Mouse (Mus musculus): Measurements from ENCODE around the gene Car5a. TPM values are rescaled to one million over a fixed set of nuclear protein-coding genes. Genes with fewer than 3 reads are reported as not detected.
A peak's percentile ranks its signal among the peaks of the same experiment; 100 is the strongest.

Gene Car5a
- total and polyA plus RNA-seq, 3 experiments: not detected

GRCm38 (mm10) chr8:121889810-121890785, 54.6 kb downstream of the Car5a start:
- intact Hi-C loops (cut with DNase I): no loop called here
- TF ChIP-seq CTCF (IDR thresholded peaks at IDR 0.05): no peak
- TF ChIP-seq POLR2A (IDR thresholded peaks at IDR 0.05; ENCODE audit: insufficient read depth, low read depth, low read length): no peak
- TF ChIP-seq EP300 (IDR thresholded peaks at IDR 0.05; ENCODE audit: insufficient read depth, low read depth, low read length): no peak
- DNase-seq: peak in 1 of 2 experiments; percentile 28
- Histone ChIP-seq H3K4me1 (ENCODE audit: control insufficient read depth, insufficient read depth, low read length) (peaks cover 2% of the 10 kb centered on the region; the same call in 1 of the 2 replicates), H3K27me3 (ENCODE audit: control insufficient read depth, insufficient read depth, low read length) (no peaks in the 10 kb centered on the region), H3K9ac (ENCODE audit: low read depth, low read length) (no peak overlapping the region), H3K36me3 (ENCODE audit: control insufficient read depth, insufficient read depth, low read length) (no peaks in the 10 kb centered on the region), H3K79me2 (replicated peaks; ENCODE audit: control insufficient read depth, insufficient read depth, low read length) (no peaks in the 10 kb centered on the region), H3K27ac (no peak overlapping the region), H3K4me3 (no peak overlapping the region)
- 66% methylated on average over 15 of the region's 15 CpGs for WGBS

GRCm38 (mm10) chr8:121889317-121889716, 55.4 kb downstream of the Car5a start:
- WGBS: 83% methylated on average over 1 of the region's 1 CpGs
- H3K4me1 ChIP-seq (ENCODE audit: control insufficient read depth, insufficient read depth, low read length): peaks cover 2% of the 10 kb centered on the region; the same call in 1 of the 2 replicates
- no peak for TF ChIP-seq POLR2A (IDR thresholded peaks at IDR 0.05; ENCODE audit: insufficient read depth, low read depth, low read length)
- TF ChIP-seq CTCF (IDR thresholded peaks at IDR 0.05): no peak
- no peak for TF ChIP-seq EP300 (IDR thresholded peaks at IDR 0.05; ENCODE audit: insufficient read depth, low read depth, low read length)
- intact Hi-C loops (cut with DNase I): no loop called here
- H3K27me3 ChIP-seq (ENCODE audit: control insufficient read depth, insufficient read depth, low read length): no peaks in the 10 kb centered on the region
- H3K27ac ChIP-seq: no peak overlapping the region
- no peak overlapping the region for H3K4me3 ChIP-seq
- no peak overlapping the region for H3K9ac ChIP-seq (ENCODE audit: low read depth, low read length)
- H3K36me3 ChIP-seq (ENCODE audit: control insufficient read depth, insufficient read depth, low read length): no peaks in the 10 kb centered on the region
- DNase-seq: no peak
- H3K79me2 ChIP-seq (replicated peaks; ENCODE audit: control insufficient read depth, insufficient read depth, low read length): no peaks in the 10 kb centered on the region

- WGBS: 83% methylated on average over 1 of the region's 1 CpGs
- intact Hi-C loops (cut with DNase I): no loop called here
- no peak for TF ChIP-seq EP300 (IDR thresholded peaks at IDR 0.05; ENCODE audit: insufficient read depth, low read depth, low read length)
- TF ChIP-seq POLR2A (IDR thresholded peaks at IDR 0.05; ENCODE audit: insufficient read depth, low read depth, low read length): no peak
- no peak for TF ChIP-seq CTCF (IDR thresholded peaks at IDR 0.05)
- Histone ChIP-seq H3K27me3 (ENCODE audit: control insufficient read depth, insufficient read depth, low read length) (no peaks in the 10 kb centered on the region), H3K4me3 (no peak overlapping the region), H3K27ac (no peak overlapping the region), H3K9ac (ENCODE audit: low read depth, low read length) (no peak overlapping the region), H3K36me3 (ENCODE audit: control insufficient read depth, insufficient read depth, low read length) (no peaks in the 10 kb centered on the region), H3K79me2 (replicated peaks; ENCODE audit: control insufficient read depth, insufficient read depth, low read length) (no peaks in the 10 kb centered on the region), H3K4me1 (ENCODE audit: control insufficient read depth, insufficient read depth, low read length) (no peaks in the 10 kb centered on the region)
- no peak for DNase-seq
These were observed 57.2 kb downstream of the Car5a start for GRCm38 (mm10) chr8:121887547-121887946.

- no peak overlapping the region for H3K27ac ChIP-seq
- H3K79me2 ChIP-seq (replicated peaks; ENCODE audit: control insufficient read depth, insufficient read depth, low read length): no peaks in the 10 kb centered on the region
- no peak for DNase-seq
- 85% methylated on average over 6 of the region's 6 CpGs for WGBS
- TF ChIP-seq CTCF (IDR thresholded peaks at IDR 0.05) (no peak), POLR2A (IDR thresholded peaks at IDR 0.05; ENCODE audit: insufficient read depth, low read depth, low read length) (no peak), EP300 (IDR thresholded peaks at IDR 0.05; ENCODE audit: insufficient read depth, low read depth, low read length) (no peak)
- no peaks in the 10 kb centered on the region for H3K36me3 ChIP-seq (ENCODE audit: control insufficient read depth, insufficient read depth, low read length)
- intact Hi-C loops (cut with DNase I): no loop called here
- H3K4me1 ChIP-seq (ENCODE audit: control insufficient read depth, insufficient read depth, low read length): no peaks in the 10 kb centered on the region
- H3K9ac ChIP-seq (ENCODE audit: low read depth, low read length): no peak overlapping the region
- H3K27me3 ChIP-seq (ENCODE audit: control insufficient read depth, insufficient read depth, low read length): no peaks in the 10 kb centered on the region
- H3K4me3 ChIP-seq: no peak overlapping the region
These were observed 59.3 kb downstream of the Car5a start for GRCm38 (mm10) chr8:121885433-121885832.

- intact Hi-C loops (cut with DNase I): no loop called here
- Histone ChIP-seq H3K9ac (ENCODE audit: low read depth, low read length) (no peak overlapping the region), H3K27me3 (ENCODE audit: control insufficient read depth, insufficient read depth, low read length) (no peaks in the 10 kb centered on the region), H3K4me3 (no peak overlapping the region), H3K27ac (no peak overlapping the region), H3K79me2 (replicated peaks; ENCODE audit: control insufficient read depth, insufficient read depth, low read length) (no peaks in the 10 kb centered on the region), H3K36me3 (ENCODE audit: control insufficient read depth, insufficient read depth, low read length) (no peaks in the 10 kb centered on the region), H3K4me1 (ENCODE audit: control insufficient read depth, insufficient read depth, low read length) (no peaks in the 10 kb centered on the region)
- no peak for TF ChIP-seq POLR2A (IDR thresholded peaks at IDR 0.05; ENCODE audit: insufficient read depth, low read depth, low read length)
- TF ChIP-seq CTCF (IDR thresholded peaks at IDR 0.05): no peak
- TF ChIP-seq EP300 (IDR thresholded peaks at IDR 0.05; ENCODE audit: insufficient read depth, low read depth, low read length): no peak
- DNase-seq: no peak
- WGBS: 94% methylated on average over 9 of the region's 9 CpGs
These were observed 59.7 kb downstream of the Car5a start for GRCm38 (mm10) chr8:121885001-121885400.

- Histone ChIP-seq H3K36me3 (ENCODE audit: control insufficient read depth, insufficient read depth, low read length) (no peaks in the 10 kb centered on the region), H3K27me3 (ENCODE audit: control insufficient read depth, insufficient read depth, low read length) (no peaks in the 10 kb centered on the region), H3K4me3 (no peak overlapping the region), H3K79me2 (replicated peaks; ENCODE audit: control insufficient read depth, insufficient read depth, low read length) (no peaks in the 10 kb centered on the region), H3K9ac (ENCODE audit: low read depth, low read length) (no peak overlapping the region), H3K27ac (no peak overlapping the region), H3K4me1 (ENCODE audit: control insufficient read depth, insufficient read depth, low read length) (no peaks in the 10 kb centered on the region)
- intact Hi-C loops (cut with DNase I): no loop called here
- DNase-seq: no peak
- WGBS: 88% methylated on average over 3 of the region's 3 CpGs
- TF ChIP-seq EP300 (IDR thresholded peaks at IDR 0.05; ENCODE audit: insufficient read depth, low read depth, low read length): no peak
- TF ChIP-seq POLR2A (IDR thresholded peaks at IDR 0.05; ENCODE audit: insufficient read depth, low read depth, low read length): no peak
- TF ChIP-seq CTCF (IDR thresholded peaks at IDR 0.05): no peak
These were observed 60.5 kb downstream of the Car5a start for GRCm38 (mm10) chr8:121884181-121884580.

Data from heart, adult 2 months (tissue).